Mouse (Mus musculus) liver, embryonic 15.5 days (tissue): ENCODE results near the gene Ppp1r3e. TPM values are rescaled to one million over a fixed set of nuclear protein-coding genes. Genes with fewer than 3 reads are reported as not detected.

Source experiments
- ATAC-seq: fragments of 200-750 bp; cut with Nextera tagmentation; 2 replicates; pipeline ENCODE4 v1.8.0; 2017; ENCODE audit warnings: moderate number of reproducible peaks, mild to moderate bottlenecking, moderate library complexity; ENCODE audit not compliant: insufficient read depth
- H3K27ac ChIP-seq: fragments of 300-500 bp; sonication (generic); replicated peaks from 2 replicates; pipeline ENCODE4 v1.5.1; 2015; ENCODE audit warnings: mild to moderate bottlenecking, inconsistent platforms
- H3K27me3 ChIP-seq: fragments of 300-500 bp; sonication (generic); 2 replicates; pipeline ENCODE4 v1.6.1; 2015; ENCODE audit warnings: mild to moderate bottlenecking, inconsistent platforms
- H3K36me3 ChIP-seq: fragments of 300-500 bp; sonication (generic); replicated peaks from 2 replicates; pipeline ENCODE4 v1.6.1; 2015; ENCODE audit warnings: moderate library complexity, mild to moderate bottlenecking, inconsistent platforms
- H3K4me1 ChIP-seq: fragments of 300-500 bp; sonication (generic); replicated peaks from 2 replicates; pipeline ENCODE4 v1.6.1; 2015; ENCODE audit warnings: inconsistent platforms
- H3K4me2 ChIP-seq: fragments of 300-500 bp; sonication (generic); 2 replicates; pipeline ENCODE4 v1.6.1; 2015; ENCODE audit warnings: moderate library complexity, mild to moderate bottlenecking, inconsistent platforms
- H3K4me3 ChIP-seq: fragments of 300-500 bp; sonication (generic); replicated peaks from 2 replicates; pipeline ENCODE4 v1.5.1; 2015; ENCODE audit warnings: mild to moderate bottlenecking, inconsistent platforms
- H3K9ac ChIP-seq: fragments of 300-500 bp; sonication (generic); 2 replicates; pipeline ENCODE4 v1.6.1; 2015; ENCODE audit warnings: moderate library complexity, mild to moderate bottlenecking, inconsistent platforms
- H3K9me3 ChIP-seq: fragments of 300-500 bp; sonication (generic); replicated peaks from 2 replicates; pipeline ENCODE4 v1.6.1; 2016; ENCODE audit warnings: inconsistent platforms
- whole genome bisulfite sequencing: fragments of 180-500 bp; shearing (Covaris S2); methylation state at CpG from one replicate; pipeline ENCODE4 v1.1.7; 2015; ENCODE audit warnings: mixed read lengths; ENCODE audit not compliant: insufficient replicate concordance; 5-methylcytosine and 5-hydroxymethylcytosine counted together
- polyA plus RNA-seq: library from polyadenylated mRNA; unstranded; fragments of >200 nt; fragmentation: Nextera tagmentation; extraction: Ambion mirVana; gene quantifications from 2 replicates; pipeline ENCODE4 v1.2.1, GENCODE M21; 2015

Ppp1r3e gene
- polyA plus RNA-seq, 1 experiment from 2014 or later = 0.33 TPM

DNA sequence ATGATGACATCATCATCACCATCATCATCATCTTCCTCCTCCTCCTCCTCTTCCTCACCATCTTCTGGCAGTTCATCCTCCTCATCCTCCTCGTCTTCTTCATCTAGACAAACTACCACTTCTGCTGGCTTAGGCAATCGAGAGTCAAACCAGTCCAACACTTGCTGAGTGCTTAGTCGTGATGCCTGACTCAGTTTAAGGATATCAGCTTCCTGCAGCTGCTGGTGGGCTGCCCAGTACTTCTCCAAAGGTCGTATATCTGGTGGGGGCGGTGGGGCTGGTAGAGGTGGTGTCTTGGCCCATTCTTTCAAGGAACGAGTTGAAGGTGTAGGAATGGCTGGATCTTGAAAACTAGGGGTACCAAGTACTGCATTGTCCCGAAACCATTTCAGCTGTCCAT, 20.6 kb downstream of the Ppp1r3e start:
- no peaks in the 10 kb centered on the region for H3K9me3 ChIP-seq
- H3K9ac ChIP-seq = no peak overlapping the region
- no peak overlapping the region for H3K4me2 ChIP-seq
- WGBS = 40% methylated on average over 7 of the region's 7 CpGs
- ATAC-seq = no peak
- no peaks in the 10 kb centered on the region for H3K36me3 ChIP-seq
- no peak overlapping the region for H3K4me3 ChIP-seq
- H3K27ac ChIP-seq = no peak overlapping the region
- no peaks in the 10 kb centered on the region for H3K27me3 ChIP-seq
- H3K4me1 ChIP-seq = no peaks in the 10 kb centered on the region

DNA sequence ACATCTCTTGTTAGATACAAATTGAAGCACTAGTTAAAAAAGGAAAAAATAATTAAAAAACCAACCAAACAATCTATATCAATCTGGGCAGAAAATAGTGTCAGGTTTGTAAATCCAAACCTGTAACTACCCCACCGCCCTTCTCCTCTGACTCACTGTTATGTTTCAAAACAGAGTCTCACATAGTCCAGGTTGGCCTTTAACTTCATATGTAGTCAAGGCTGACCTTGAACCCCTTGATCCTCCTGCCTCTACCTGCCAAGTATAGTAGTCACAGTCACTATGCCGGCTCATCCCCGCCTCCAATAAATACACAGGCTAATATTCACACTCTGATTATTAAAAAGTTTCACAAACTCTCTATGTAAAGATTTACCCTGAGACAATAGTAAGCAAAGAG, 21.6 kb downstream of the Ppp1r3e start:
- 72% methylated on average over 3 of the region's 3 CpGs for WGBS
- Histone ChIP-seq H3K9me3 (no peaks in the 10 kb centered on the region), H3K36me3 (no peaks in the 10 kb centered on the region), H3K27ac (no peak overlapping the region), H3K4me1 (no peaks in the 10 kb centered on the region), H3K4me3 (no peak overlapping the region), H3K9ac (no peak overlapping the region), H3K4me2 (no peak overlapping the region), H3K27me3 (no peaks in the 10 kb centered on the region)
- ATAC-seq = no peak

DNA sequence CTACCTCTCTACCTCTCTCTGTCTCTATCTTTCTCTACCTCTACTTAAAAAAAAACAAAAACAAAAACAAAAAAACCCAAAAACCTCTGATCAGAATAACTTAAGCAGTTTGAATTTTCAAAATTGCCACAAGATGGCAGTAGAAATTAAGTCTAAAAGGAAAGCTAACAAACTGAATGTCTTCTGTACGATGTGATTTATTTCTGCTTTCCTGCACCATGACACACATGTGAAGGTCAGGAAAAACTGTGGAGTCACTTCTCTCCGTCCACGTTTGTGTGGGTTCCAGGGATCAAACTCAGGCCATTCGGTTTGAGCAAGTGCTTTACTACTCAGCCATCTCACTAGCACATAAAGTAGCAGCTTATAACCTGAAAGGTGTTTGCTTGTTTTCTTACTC, 33.9 kb downstream of the Ppp1r3e start:
- H3K27me3 ChIP-seq = 0 out of 2 replicates have a peak, but pooled peaks cover 6% of the 10 kb centered on the region
- no peak overlapping the region for H3K9ac ChIP-seq
- no peaks in the 10 kb centered on the region for H3K9me3 ChIP-seq
- H3K27ac ChIP-seq = no peak overlapping the region
- H3K36me3 ChIP-seq = no peaks in the 10 kb centered on the region
- 1% methylated on average over 4 of the region's 4 CpGs for WGBS
- no peak overlapping the region for H3K4me2 ChIP-seq
- H3K4me3 ChIP-seq = no peak overlapping the region
- H3K4me1 ChIP-seq = no peaks in the 10 kb centered on the region
- ATAC-seq = no peak

DNA sequence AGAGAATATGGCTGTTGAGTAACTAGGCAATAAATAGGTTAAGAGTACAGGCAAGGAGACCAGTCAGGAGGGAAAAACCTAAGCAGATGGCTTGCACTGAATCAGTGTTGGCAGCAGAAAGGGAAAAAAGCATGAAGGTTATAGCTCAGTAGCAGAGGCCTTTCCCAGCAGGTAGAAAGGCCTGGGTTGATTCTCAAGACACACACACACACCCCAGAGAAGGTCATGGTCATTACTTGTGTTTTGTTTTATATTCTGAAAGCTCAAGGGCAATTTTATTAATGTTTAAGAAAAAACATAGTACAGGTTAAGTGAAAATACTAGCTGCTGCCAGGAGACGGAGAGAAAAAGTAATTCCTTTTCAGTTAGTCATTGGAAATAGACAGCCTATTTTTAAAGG, 53.6 kb downstream of the Ppp1r3e start:
- ATAC-seq = no peak
- Histone ChIP-seq H3K9ac (no peak overlapping the region), H3K9me3 (no peaks in the 10 kb centered on the region), H3K27ac (no peak overlapping the region), H3K4me2 (no peak overlapping the region), H3K36me3 (no peaks in the 10 kb centered on the region), H3K4me1 (no peaks in the 10 kb centered on the region), H3K27me3 (no peaks in the 10 kb centered on the region), H3K4me3 (no peak overlapping the region)
- 84% methylated on average over 1 of the region's 1 CpGs for WGBS

Other genes starting within 250 kb of the Ppp1r3e start
- gene Gm17606, start 236.6 kb downstream of the Ppp1r3e start, polyA plus RNA-seq = not detected in 2 replicates
- 0.16 and 0.35 TPM in 2 replicates for gene Cdh24, start 236.2 kb downstream of the Ppp1r3e start, polyA plus RNA-seq
- gene 1700123O20Rik, start 191.3 kb downstream of the Ppp1r3e start, polyA plus RNA-seq = 39.3 and 39.5 TPM in 2 replicates
- gene Acin1, start 190.6 kb downstream of the Ppp1r3e start, polyA plus RNA-seq = 47.3 and 48.7 TPM in 2 replicates
- gene Gm29776, start 178.7 kb downstream of the Ppp1r3e start, polyA plus RNA-seq = 0.05 TPM in 1 of 2 replicates, not detected in the other
- gene Cebpe, start 165.4 kb downstream of the Ppp1r3e start, polyA plus RNA-seq = 10.6 and 12.6 TPM in 2 replicates
- gene Slc7a8, start 95.6 kb downstream of the Ppp1r3e start, polyA plus RNA-seq = 3.0 and 3.5 TPM in 2 replicates
- not detected in 2 replicates for gene Rnf212b, start 63.4 kb downstream of the Ppp1r3e start, polyA plus RNA-seq
- 1.6 and 2.6 TPM in 2 replicates for gene Homez, start 6.6 kb downstream of the Ppp1r3e start, polyA plus RNA-seq
- gene Bcl2l2, start 5.8 kb upstream of the Ppp1r3e start, polyA plus RNA-seq = 0.46 and 0.82 TPM in 2 replicates
- gene Gm20521, start 5.9 kb upstream of the Ppp1r3e start, polyA plus RNA-seq = not detected in 2 replicates
- gene Pabpn1, start 14.9 kb upstream of the Ppp1r3e start, polyA plus RNA-seq = 38.6 and 46.2 TPM in 2 replicates
- gene Slc22a17, start 35.6 kb upstream of the Ppp1r3e start, polyA plus RNA-seq = 2.2 TPM in 2 replicates
- gene Efs, start 48.6 kb upstream of the Ppp1r3e start, polyA plus RNA-seq = 0.62 and 0.63 TPM in 2 replicates
- not detected in 2 replicates for gene Il25, start 55.1 kb upstream of the Ppp1r3e start, polyA plus RNA-seq
- 0.18 TPM in 1 of 2 replicates, not detected in the other for gene Cmtm5, start 58.7 kb upstream of the Ppp1r3e start, polyA plus RNA-seq
- gene Myh6, start 89.4 kb upstream of the Ppp1r3e start, polyA plus RNA-seq = 0.68 and 0.69 TPM in 2 replicates
- gene Gm17428, start 99.4 kb upstream of the Ppp1r3e start, polyA plus RNA-seq = not detected in 2 replicates
- gene Myh7, start 117.1 kb upstream of the Ppp1r3e start, polyA plus RNA-seq = 3.6 and 3.8 TPM in 2 replicates
- gene Ngdn, start 137.9 kb upstream of the Ppp1r3e start, polyA plus RNA-seq = 34.0 and 34.6 TPM in 2 replicates
- 1.2 and 1.6 TPM in 2 replicates for gene Zfhx2, start 214.8 kb upstream of the Ppp1r3e start, polyA plus RNA-seq
- 4.4 and 6.2 TPM in 2 replicates for gene Thtpa, start 217.2 kb upstream of the Ppp1r3e start, polyA plus RNA-seq
- gene Ap1g2, start 229.0 kb upstream of the Ppp1r3e start, polyA plus RNA-seq = 16.3 and 17.4 TPM in 2 replicates
- gene Jph4, start 239.4 kb upstream of the Ppp1r3e start, polyA plus RNA-seq = 0.02 TPM in 1 of 2 replicates, not detected in the other